Mouse (Mus musculus) megakaryocyte-erythroid progenitor cell, adult 5-6 weeks (primary cell): ENCODE measurements around the gene 1700031F05Rik. TPM values are rescaled to one million over a fixed set of nuclear protein-coding genes. Genes with fewer than 3 reads are reported as not detected.
"Not testable (repeated sequence)": the region's sequence is repeated elsewhere in the genome, so short reads cannot be mapped to it uniquely, and the experiment has no call there.

Experiments
- ATAC-seq: replicated peaks from 2 replicates; pipeline ENCODE4 v1.8.0; 2016; ENCODE audit warnings: mild to moderate bottlenecking, inconsistent platforms; ENCODE audit not compliant: severe bottlenecking, poor library complexity, low FRiP score, low TSS enrichment
- total RNA-seq, 2 experiments: library from RNA; stranded (forward) in 1 of 2; stranded (reverse) in 1 of 2; fragments of 200-1000, 215-1000 nt in 1 of 2; fragments of >200 nt in 1 of 2; fragmentation: Nextera tagmentation in 1 of 2; gene quantifications; 2 replicates each; pipeline ENCODE4 v1.2.3; 2014 to 2017

1700031F05Rik gene
- total RNA-seq (2014; fragmentation: Nextera tagmentation), result not detected in 2 replicates
- total RNA-seq (2017), result not detected in 2 replicates

DNA sequence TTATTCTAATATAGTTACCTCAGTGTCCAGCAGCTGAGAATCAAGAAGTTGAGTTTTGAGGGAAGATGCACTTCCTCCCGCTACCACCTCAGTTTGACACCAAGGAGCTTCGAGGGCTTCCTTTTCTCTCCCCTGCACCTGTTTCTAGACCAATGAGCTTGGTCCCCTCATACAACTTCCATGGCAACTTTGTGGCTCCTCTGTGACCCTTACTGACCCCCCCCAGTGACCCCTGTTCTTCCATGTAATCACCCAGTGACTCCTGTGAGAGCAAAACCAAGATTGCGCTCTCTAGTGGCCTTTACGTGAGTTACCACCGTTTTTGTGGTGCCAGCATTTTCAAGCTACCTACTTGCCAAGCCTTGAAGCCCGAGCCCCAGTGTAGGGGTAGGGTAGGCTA is at the start of gene 1700031F05Rik:
Gene 1700031F05Rik, minus strand, starts transcription at position 101 of the 400 bp plus-strand sequence.
- ATAC-seq, result no peak

DNA sequence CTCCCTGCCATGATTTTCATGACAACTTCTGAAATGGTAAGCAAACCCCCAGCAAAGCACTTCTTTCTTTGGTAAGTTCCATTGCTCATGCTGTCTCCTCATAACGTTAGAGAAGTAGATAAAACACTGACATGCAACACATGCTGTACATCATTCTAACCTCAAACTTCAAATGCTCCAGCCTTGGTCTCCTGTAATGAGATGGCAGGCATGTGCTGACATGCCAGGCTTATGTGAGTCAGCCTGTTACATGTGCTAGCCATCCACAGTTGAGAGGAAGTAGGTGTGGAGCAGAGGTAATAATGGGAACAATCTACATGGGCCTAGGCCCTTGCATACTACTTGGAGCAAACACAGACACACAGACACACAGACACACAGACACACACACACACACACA is 47.1 kb upstream of the 1700031F05Rik start:
- not testable (repeated sequence) for ATAC-seq

DNA sequence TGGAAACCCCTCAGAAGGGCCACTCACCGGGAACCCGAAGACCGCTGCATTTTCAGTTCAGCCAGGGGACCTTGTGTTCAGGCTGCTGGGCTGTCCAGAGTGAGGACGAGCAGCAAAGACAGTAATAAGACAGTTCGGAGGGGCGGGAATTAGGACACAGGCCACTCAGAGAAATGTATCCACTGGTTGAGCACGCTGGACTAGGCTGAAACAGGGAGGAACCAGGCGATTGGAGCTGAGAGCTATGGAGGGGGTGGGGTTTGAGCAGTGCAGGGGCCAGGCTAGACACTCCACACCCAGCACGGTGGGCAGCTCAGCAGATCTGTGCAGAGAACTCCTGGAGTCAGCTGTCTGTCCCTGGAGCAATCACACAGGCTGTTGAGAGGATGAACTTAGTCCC is 40.8 kb upstream of the 1700031F05Rik start, which contains the start of the genes Dmrtc1a and 1700011M02Rik:
Gene Dmrtc1a, minus strand, starts transcription at position 101 of the 400 bp plus-strand sequence.
Gene 1700011M02Rik, plus strand, starts transcription at position 319 of the 400 bp plus-strand sequence.
- not testable (repeated sequence) for ATAC-seq

DNA sequence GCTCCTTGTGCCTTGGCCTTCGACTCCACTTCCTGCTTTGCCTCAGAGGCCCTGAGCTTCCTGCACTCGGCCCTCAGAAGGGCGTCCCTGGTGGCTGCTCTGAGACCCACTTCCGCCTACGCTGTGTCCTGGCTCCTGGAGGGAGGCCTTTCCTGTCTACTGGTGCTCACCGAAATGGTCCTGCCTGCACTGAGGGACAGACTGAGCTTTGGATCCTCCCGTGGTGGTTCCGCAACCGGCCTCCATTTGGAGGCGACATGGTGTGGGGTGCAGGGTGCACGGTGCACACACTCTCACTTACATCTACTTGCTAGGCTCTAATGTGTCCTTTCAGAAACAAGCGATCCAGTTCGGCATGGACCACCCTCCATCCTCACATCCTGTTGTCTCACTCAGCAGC is 13.3 kb downstream of the 1700031F05Rik start, which contains the start of gene Dmrtc1c2:
Gene Dmrtc1c2, minus strand, starts transcription at position 101 of the 400 bp plus-strand sequence.
- not testable (repeated sequence) for ATAC-seq

DNA sequence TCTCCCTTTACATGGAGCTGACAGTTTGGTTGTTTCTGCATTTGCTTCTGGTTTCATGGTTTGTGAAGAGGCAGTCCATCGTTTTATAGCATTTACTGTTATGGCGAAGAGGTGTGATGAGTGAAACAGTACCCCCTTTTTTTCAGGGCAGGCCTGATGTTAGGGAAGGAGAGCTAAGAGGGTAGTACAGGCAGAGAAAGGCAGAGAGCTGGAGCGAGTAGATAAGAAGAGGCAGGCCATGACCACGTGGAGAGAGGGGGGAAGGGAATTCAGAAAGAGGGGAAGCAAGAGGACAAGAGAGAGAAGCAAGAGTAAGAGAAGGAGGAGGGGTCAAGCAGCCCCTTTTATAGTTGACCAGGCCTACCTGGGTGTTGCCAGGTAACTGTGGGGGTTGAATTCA is 55.5 kb downstream of the 1700031F05Rik start:
- no peak for ATAC-seq

Other genes with a start within 250 kb of the 1700031F05Rik start
- 2.4 and 3.0 TPM in 2 replicates for gene Phka1, start 223.7 kb downstream of the 1700031F05Rik start, total RNA-seq (2014; fragmentation: Nextera tagmentation)
- 1.1 and 3.7 TPM in 2 replicates for gene Phka1, start 223.7 kb downstream of the 1700031F05Rik start, total RNA-seq (2017)
- not detected in 2 replicates for gene Gm3880, start 181.0 kb downstream of the 1700031F05Rik start, total RNA-seq (2014; fragmentation: Nextera tagmentation)
- not detected in 2 replicates for gene Gm3880, start 181.0 kb downstream of the 1700031F05Rik start, total RNA-seq (2017)
- gene Gm9112, start 160.3 kb downstream of the 1700031F05Rik start, total RNA-seq (2014; fragmentation: Nextera tagmentation), result not detected in 2 replicates
- not detected in 2 replicates for gene Gm9112, start 160.3 kb downstream of the 1700031F05Rik start, total RNA-seq (2017)
- gene Dmrtc1b, start 160.1 kb downstream of the 1700031F05Rik start, total RNA-seq (2014; fragmentation: Nextera tagmentation), result not detected in 2 replicates
- not detected in 2 replicates for gene Dmrtc1b, start 160.1 kb downstream of the 1700031F05Rik start, total RNA-seq (2017)
- not detected in 2 replicates for gene Dmrtc1c1, start 65.0 kb downstream of the 1700031F05Rik start, total RNA-seq (2014; fragmentation: Nextera tagmentation)
- not detected in 2 replicates for gene Dmrtc1c1, start 65.0 kb downstream of the 1700031F05Rik start, total RNA-seq (2017)
- not detected in 2 replicates for gene Dmrtc1c2, start 13.4 kb downstream of the 1700031F05Rik start, total RNA-seq (2014; fragmentation: Nextera tagmentation)
- gene Dmrtc1c2, start 13.4 kb downstream of the 1700031F05Rik start, total RNA-seq (2017), result not detected in 2 replicates
- not detected in 2 replicates for gene Dmrtc1a, start 40.7 kb upstream of the 1700031F05Rik start, total RNA-seq (2014; fragmentation: Nextera tagmentation)
- gene Dmrtc1a, start 40.7 kb upstream of the 1700031F05Rik start, total RNA-seq (2017), result not detected in 2 replicates
- not detected in 2 replicates for gene 1700011M02Rik, start 40.9 kb upstream of the 1700031F05Rik start, total RNA-seq (2014; fragmentation: Nextera tagmentation)
- gene 1700011M02Rik, start 40.9 kb upstream of the 1700031F05Rik start, total RNA-seq (2017), result not detected in 2 replicates
- gene 1700018G05Rik, start 60.4 kb upstream of the 1700031F05Rik start, total RNA-seq (2014; fragmentation: Nextera tagmentation), result not detected in 2 replicates
- gene 1700018G05Rik, start 60.4 kb upstream of the 1700031F05Rik start, total RNA-seq (2017), result not detected in 2 replicates